Mouse (Mus musculus): Measurements from ENCODE around the gene Cdk2ap2. TPM values are rescaled to one million over a fixed set of nuclear protein-coding genes. Genes with fewer than 3 reads are reported as not detected.

Cdk2ap2 gene
- polyA plus RNA-seq, 1 experiment, result 47.3 TPM

DNA sequence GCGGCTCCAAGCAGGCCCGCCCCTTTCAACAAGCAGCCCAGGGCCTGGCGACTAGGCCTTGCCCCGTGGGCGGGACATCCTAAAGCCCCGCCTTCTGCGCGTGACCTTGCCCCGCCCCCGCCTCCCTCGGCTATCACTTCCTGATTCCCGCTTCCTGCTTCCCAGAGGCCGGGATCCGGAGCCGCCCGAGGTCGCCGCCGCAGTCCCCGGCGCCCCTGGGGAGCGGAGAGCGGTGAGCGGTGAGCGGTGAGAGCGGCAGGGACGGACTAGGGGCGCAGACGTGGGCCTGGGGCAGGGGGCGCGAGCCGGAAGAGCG, 51.5 kb downstream of the Cdk2ap2 start, which contains the start of gene Coro1b:
TSS of gene Coro1b (plus strand) at position 129 of the 316 bp plus-strand sequence.
- Histone ChIP-seq H3K27ac (ENCODE audit: insufficient read depth, low read length) (peak within 1 kb of the TSS; percentile 69), H3K4me3 (ENCODE audit: insufficient read depth, low read length) (peak within 1 kb of the TSS; percentile 83), H3K4me1 (ENCODE audit: control insufficient read depth, insufficient read depth, low read length) (peaks cover 7% of the 10 kb centered on the region)
- peak; percentile 64; the same call in 1 of the 2 replicates for TF ChIP-seq POLR2A (IDR thresholded peaks at IDR 0.05; ENCODE audit: extremely low read depth, insufficient read depth, low read length)
- no peak for TF ChIP-seq CTCF (IDR thresholded peaks at IDR 0.05; ENCODE audit: extremely low read depth, insufficient read depth, low read length)

Other genes with a start within 250 kb of the Cdk2ap2 start
- gene Chka, start 245.4 kb upstream of the Cdk2ap2 start, polyA plus RNA-seq (2012; rRNA removed), result 134 and 135 TPM in 2 replicates
- gene Tcirg1, start 190.0 kb upstream of the Cdk2ap2 start, polyA plus RNA-seq (2012; rRNA removed), result 34.4 and 38.4 TPM in 2 replicates
- 274 and 288 TPM in 2 replicates for gene Ndufs8, start 184.4 kb upstream of the Cdk2ap2 start, polyA plus RNA-seq (2012; rRNA removed)
- 6.9 and 8.1 TPM in 2 replicates for gene Aldh3b1, start 167.4 kb upstream of the Cdk2ap2 start, polyA plus RNA-seq (2012; rRNA removed)
- gene Unc93b1, start 162.0 kb upstream of the Cdk2ap2 start, polyA plus RNA-seq (2012; rRNA removed), result 33.5 and 36.5 TPM in 2 replicates
- not detected in 2 replicates for gene Aldh3b3, start 138.5 kb upstream of the Cdk2ap2 start, polyA plus RNA-seq (2012; rRNA removed)
- gene Aldh3b2, start 124.9 kb upstream of the Cdk2ap2 start, polyA plus RNA-seq (2012; rRNA removed), result 2.1 and 2.4 TPM in 2 replicates
- 4.1 and 4.6 TPM in 2 replicates for gene Acy3, start 110.6 kb upstream of the Cdk2ap2 start, polyA plus RNA-seq (2012; rRNA removed)
- gene Tbx10, start 104.4 kb upstream of the Cdk2ap2 start, polyA plus RNA-seq (2012; rRNA removed), result not detected in 2 replicates
- 4.7 and 7.6 TPM in 2 replicates for gene Nudt8, start 96.6 kb upstream of the Cdk2ap2 start, polyA plus RNA-seq (2012; rRNA removed)
- gene Gm49405, start 96.6 kb upstream of the Cdk2ap2 start, polyA plus RNA-seq (2012; rRNA removed), result 3.1 and 3.2 TPM in 2 replicates
- gene Doc2g, start 93.9 kb upstream of the Cdk2ap2 start, polyA plus RNA-seq (2012; rRNA removed), result 9.4 and 11.7 TPM in 2 replicates
- 260 and 262 TPM in 2 replicates for gene Ndufv1, start 84.4 kb upstream of the Cdk2ap2 start, polyA plus RNA-seq (2012; rRNA removed)
- gene Gstp1, start 59.2 kb upstream of the Cdk2ap2 start, polyA plus RNA-seq (2012; rRNA removed), result 511 and 557 TPM in 2 replicates
- 11.7 and 12.9 TPM in 2 replicates for gene Gstp2, start 51.2 kb upstream of the Cdk2ap2 start, polyA plus RNA-seq (2012; rRNA removed)
- gene Gstp3, start 37.6 kb upstream of the Cdk2ap2 start, polyA plus RNA-seq (2012; rRNA removed), result not detected in 2 replicates
- not detected in 2 replicates for gene Cabp2, start 15.6 kb upstream of the Cdk2ap2 start, polyA plus RNA-seq (2012; rRNA removed)
- gene Pitpnm1, start 2.8 kb downstream of the Cdk2ap2 start, polyA plus RNA-seq (2012; rRNA removed), result 293 and 340 TPM in 2 replicates
- 167 and 180 TPM in 2 replicates for gene Aip, start 28.7 kb downstream of the Cdk2ap2 start, polyA plus RNA-seq (2012; rRNA removed)
- gene Gpr152, start 42.6 kb downstream of the Cdk2ap2 start, polyA plus RNA-seq (2012; rRNA removed), result 0.04 TPM in 2 replicates
- 0.08 and 0.17 TPM in 2 replicates for gene Cabp4, start 46.9 kb downstream of the Cdk2ap2 start, polyA plus RNA-seq (2012; rRNA removed)
- 207 and 236 TPM in 2 replicates for gene Coro1b, start 51.4 kb downstream of the Cdk2ap2 start, polyA plus RNA-seq (2012; rRNA removed)
- 1.3 and 1.6 TPM in 2 replicates for gene Ptprcap, start 56.4 kb downstream of the Cdk2ap2 start, polyA plus RNA-seq (2012; rRNA removed)
- 79.5 and 91.7 TPM in 2 replicates for gene Rps6kb2, start 66.2 kb downstream of the Cdk2ap2 start, polyA plus RNA-seq (2012; rRNA removed)
- 13.4 and 21.4 TPM in 2 replicates for gene Carns1, start 78.3 kb downstream of the Cdk2ap2 start, polyA plus RNA-seq (2012; rRNA removed)
- gene Tbc1d10c, start 94.1 kb downstream of the Cdk2ap2 start, polyA plus RNA-seq (2012; rRNA removed), result 2.2 and 2.4 TPM in 2 replicates
- 385 and 421 TPM in 2 replicates for gene Ppp1ca, start 94.9 kb downstream of the Cdk2ap2 start, polyA plus RNA-seq (2012; rRNA removed)
- gene Rad9a, start 104.5 kb downstream of the Cdk2ap2 start, polyA plus RNA-seq (2012; rRNA removed), result 17.3 and 18.4 TPM in 2 replicates
- 2.4 and 2.8 TPM in 2 replicates for gene Clcf1, start 117.1 kb downstream of the Cdk2ap2 start, polyA plus RNA-seq (2012; rRNA removed)
- gene AC109138.7, start 117.2 kb downstream of the Cdk2ap2 start, polyA plus RNA-seq (2012; rRNA removed), result not detected in 2 replicates
- 38.9 and 39.7 TPM in 2 replicates for gene Pold4, start 134.7 kb downstream of the Cdk2ap2 start, polyA plus RNA-seq (2012; rRNA removed)
- 148 and 177 TPM in 2 replicates for gene Ssh3, start 172.0 kb downstream of the Cdk2ap2 start, polyA plus RNA-seq (2012; rRNA removed)
- gene Ankrd13d, start 186.0 kb downstream of the Cdk2ap2 start, polyA plus RNA-seq (2012; rRNA removed), result 76.1 and 85.9 TPM in 2 replicates
- 220 and 239 TPM in 2 replicates for gene Grk2, start 209.0 kb downstream of the Cdk2ap2 start, polyA plus RNA-seq (2012; rRNA removed)